Mouse (Mus musculus) regulatory T cell (primary cell): ENCODE data around the gene F2rl3.

Experiments
- in situ Hi-C: fragments of 300-600 bp; cut with MboI, MseI; formaldehyde crosslinking; loops from one replicate; pipeline ENCODE4 v1.15.1; 2025; ENCODE audit warnings: high pct_unique_total_duplicates

F2rl3 gene

DNA sequence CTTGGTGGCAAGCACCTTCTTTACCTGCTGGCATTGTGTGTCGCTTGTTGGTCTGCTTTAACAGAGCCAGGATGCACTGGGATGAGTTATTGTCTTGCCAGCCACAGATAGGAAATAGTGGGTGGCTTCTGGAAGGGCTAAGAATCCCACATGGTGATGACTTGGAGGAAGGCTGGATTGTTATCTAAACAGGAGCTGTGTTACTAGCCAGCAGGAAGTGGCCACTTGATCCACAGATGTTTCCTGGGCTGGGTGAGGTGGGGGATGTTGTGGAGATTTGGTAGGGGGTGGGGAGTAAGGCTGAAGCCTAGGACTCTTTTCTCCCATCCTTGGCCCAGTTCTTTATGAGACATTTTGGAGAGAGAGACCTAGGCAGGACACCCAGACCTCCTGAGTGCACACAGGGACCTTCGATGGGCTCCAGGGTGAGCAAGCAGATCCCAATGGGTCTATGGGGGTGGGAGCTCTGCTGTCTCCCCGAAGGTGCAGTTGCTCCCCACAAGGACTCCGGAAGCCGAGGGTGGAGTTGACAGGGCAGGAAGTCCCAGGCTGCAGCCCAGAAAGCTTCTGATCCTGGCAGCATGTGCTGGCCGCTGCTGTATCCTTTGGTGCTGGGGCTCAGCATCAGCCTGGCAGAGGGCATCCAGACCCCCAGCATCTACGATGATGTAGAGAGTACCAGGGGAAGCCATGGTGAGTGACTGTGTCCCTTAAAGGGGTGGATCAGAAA is at the start of gene F2rl3:
TSS of gene F2rl3 (plus strand) at position 559 of the 730 bp plus-strand sequence.
- in situ Hi-C loops: no loop called here

GRCm38 (mm10) chr8:72712569-72712968 is 49.1 kb upstream of the F2rl3 start:
- in situ Hi-C loops: no loop called here

DNA sequence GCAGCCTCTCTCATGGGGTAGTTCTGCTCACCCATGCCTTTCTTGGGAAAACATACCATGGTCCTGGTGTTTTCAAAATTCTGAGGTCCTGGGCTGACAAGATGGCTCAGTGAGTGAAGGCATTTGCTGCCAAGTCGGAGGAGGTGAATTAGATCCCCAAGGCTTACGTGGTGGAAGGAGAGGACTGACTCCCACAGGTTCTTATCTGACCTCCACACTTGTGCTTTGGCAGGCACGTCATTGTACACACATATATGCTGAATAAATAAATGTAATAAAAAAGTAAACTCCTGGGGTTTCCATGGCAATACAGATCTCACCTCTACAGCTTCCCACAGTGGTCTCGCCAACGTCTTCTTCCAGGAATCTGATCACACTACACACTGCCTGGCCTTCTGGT is 45.1 kb upstream of the F2rl3 start:
- in situ Hi-C loops: no loop called here

GRCm38 (mm10) chr8:72720541-72720940 is 41.1 kb upstream of the F2rl3 start:
- in situ Hi-C loops: loop anchor here (10.0 kb wide), 1 partner anchor 146 kb away; the partner anchor contains the start of genes Smim7 and Tmem38a

DNA sequence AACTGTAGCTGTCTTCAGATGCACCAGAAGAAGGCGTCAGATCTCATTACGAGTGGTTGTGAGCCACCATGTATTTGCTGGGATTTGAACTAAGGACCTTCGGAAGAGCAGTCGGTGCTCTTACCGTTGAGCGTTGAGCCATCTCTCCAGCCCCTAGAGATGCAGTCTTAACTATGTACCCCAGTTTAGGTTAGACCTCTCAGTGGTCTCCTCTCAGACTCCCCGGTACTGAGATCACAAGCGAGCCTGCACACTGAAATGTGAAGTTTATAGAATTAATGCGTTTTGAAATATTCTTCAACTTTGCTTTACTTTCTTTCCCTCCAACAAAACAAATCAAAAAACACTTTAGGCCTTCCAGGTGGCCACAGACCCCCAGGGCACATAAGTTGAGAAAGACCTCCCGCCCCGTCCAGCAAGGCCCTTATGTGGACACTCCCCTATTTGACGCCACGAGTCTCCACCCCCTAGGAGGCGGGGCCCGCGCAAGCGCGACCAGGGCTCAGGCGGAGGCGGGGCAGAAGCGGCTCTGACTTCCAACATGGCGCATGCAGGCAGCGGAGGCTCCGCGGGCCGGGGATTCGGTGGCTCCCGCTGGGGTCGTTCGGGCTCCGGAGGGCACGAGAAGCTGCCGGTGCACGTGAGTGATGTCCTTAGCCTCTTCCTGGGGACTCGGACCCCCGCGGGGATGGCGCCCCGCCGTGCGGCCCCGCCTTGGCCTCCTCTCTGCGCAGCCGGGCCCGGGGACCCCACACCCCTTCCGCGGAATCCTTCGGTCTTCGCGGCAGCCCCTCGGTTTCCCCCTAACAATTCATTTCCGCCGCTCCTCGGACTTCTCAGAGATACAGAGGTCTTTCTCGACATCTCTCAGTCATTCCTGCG is 38.7 kb upstream of the F2rl3 start, which contains the start of gene Sin3b:
TSS of gene Sin3b (plus strand) at position 517 of the 882 bp plus-strand sequence.
- in situ Hi-C loops: loop anchor here (10.0 kb wide), 1 partner anchor 148 kb away; the partner anchor contains the start of genes Smim7 and Tmem38a

- in situ Hi-C loops: loop anchor here (10.0 kb wide), 1 partner anchor 149 kb away; the partner anchor contains the start of genes Smim7 and Tmem38a
Observed at GRCm38 (mm10) chr8:72723651-72724001, 38.1 kb upstream of the F2rl3 start.

- in situ Hi-C loops: loop anchor here (10.0 kb wide), 1 partner anchor 154 kb away; the partner anchor contains the start of genes Smim7 and Tmem38a
Observed at GRCm38 (mm10) chr8:72728636-72729035, 33.0 kb upstream of the F2rl3 start.

DNA sequence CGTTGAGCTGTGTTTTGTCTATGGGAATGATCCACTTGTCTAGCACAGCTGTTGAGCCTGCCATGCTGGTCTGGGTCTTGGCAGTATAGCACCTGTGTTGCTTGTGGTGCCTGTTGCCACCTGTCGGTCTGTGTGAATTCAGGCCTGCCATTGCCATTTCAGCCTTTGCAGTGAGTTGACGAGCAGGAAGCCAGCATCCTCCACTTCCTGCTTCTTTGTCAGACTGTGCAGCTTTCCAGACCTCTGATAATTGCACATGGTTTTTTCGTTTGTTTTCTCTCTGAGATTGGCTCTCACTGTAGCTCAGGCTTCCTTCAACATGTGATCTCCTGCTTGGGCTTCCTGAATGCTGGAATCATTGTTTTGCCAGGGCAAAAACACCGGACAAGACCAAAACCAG is 26.7 kb upstream of the F2rl3 start:
- in situ Hi-C loops: no loop called here

DNA sequence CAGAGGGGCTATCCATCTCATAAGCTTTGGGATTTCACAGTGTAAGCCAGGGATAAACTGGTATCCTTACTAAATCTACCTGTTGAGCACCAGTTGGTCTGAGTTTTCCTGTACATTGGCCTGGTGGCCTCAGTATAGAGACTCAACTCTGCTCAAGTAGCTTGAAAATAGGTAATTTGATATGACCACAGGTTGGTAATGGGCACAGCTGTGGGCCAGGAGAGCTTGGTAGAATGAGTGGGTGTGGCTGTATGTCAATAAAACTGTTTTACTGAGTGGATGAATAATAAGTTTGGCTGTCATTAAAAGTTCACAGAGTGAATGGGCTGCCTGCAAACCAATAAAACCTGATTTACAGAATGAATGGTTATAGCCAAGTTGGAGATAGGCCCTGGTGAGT is 24.8 kb upstream of the F2rl3 start:
- in situ Hi-C loops: no loop called here

- in situ Hi-C loops: loop anchor here (5.0 to 10.0 kb wide), 2 partner anchors 64 to 161 kb away; no protein-coding TSS in a partner anchor
Observed at GRCm38 (mm10) chr8:72746061-72746460, 15.6 kb upstream of the F2rl3 start.

DNA sequence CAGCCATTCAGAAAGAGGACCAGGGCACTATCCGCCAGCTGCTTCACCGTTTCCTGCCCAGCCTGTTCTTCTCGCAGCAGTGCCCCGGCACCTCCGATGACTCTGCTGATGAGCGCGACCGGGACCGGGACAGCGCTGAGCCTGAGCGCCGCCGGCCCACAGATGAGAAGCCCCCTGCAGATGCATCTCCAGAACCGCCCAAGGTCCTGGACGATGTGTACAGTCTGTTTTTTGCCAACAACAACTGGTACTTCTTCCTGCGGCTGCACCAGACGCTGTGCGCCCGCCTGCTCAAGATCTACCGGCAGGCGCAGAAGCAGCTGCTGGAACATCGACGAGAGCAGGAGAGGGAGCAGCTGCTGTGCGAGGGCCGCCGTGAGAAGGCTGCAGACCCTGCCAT is 11.8 kb upstream of the F2rl3 start:
- in situ Hi-C loops: loop anchor here (5.0 to 10.0 kb wide), 2 partner anchors 68 to 165 kb away; no protein-coding TSS in a partner anchor

GRCm38 (mm10) chr8:72750266-72750665 is 11.4 kb upstream of the F2rl3 start:
- in situ Hi-C loops: no loop called here

DNA sequence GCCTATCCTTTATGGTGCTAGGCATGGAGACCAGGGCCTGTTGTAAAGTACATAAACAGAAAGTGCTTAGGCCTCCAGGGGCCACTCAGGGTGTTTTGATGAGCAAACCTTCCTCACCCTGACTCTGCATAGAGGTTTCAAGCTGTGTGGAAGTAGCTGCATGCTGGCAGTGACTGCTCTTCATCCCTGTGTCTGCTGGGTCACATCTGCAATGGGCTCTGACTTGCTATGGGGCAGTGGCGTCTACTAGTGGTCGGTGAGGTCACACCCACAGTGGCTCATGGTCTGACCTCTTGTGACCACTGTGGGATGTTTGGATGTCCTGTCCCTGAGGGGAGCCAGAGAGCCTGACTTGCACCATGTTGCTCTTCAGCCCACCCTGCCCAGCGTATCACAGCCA is 10.6 kb upstream of the F2rl3 start:
- in situ Hi-C loops: no loop called here

GRCm38 (mm10) chr8:72752289-72752688 is 9.4 kb upstream of the F2rl3 start:
- in situ Hi-C loops: no loop called here

DNA sequence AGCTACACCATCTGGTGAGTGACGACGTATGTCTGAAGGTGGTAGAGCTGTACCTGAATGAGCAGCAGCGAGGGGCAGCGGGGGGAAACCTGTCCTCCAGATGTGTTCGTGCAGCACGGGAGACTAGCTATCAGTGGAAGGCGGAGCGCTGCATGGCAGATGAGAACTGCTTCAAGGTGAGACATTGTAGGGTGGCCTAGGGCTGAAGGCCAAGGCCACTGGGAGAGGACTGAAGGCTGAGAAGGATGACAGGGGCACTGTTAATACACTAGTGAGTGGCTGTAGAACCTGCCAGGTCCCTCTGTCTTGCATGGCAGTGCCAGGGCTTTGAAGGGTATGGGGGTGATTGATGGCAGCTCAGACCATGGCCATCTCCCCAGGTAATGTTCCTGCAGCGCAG is 8.5 kb upstream of the F2rl3 start:
- in situ Hi-C loops: no loop called here

DNA sequence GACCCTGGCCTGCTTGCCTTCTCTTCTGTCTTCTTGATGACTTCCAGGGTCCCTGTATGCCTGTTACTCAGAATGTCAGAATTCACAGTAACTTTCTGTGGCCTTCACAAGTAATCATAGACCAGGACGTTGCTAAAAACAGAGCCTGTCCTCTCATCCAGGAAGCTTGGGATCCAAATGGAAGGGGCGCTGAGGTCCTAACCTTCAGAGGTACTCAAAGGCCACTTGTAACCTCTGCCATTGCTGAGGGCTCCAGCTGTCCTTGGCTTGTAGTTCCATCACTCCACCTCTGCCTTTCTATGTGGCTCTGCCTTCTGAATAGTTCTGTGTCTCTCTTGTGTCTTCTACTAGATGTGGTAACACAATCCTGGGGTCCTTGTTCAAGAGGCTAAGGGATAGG is 7.9 kb upstream of the F2rl3 start:
- in situ Hi-C loops: no loop called here

DNA sequence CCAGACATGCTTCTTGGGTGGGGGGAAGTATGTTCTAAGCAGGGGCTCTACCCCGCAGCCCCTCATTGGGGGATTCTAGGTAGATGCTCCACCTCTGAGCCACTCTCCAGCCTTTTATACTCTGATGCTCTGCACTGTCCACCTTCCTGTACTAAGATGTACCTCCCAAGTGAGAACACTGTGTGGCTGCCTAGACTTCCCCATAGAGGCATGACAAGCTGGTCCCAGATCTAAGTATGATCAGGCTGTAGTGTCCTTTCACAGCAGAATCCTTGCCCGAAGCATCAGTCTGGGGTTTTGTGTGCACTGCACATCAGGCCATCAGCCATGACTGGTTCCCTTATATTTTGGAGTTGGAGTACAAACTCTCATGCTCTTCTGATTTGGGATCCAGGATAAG is 5.6 kb upstream of the F2rl3 start:
- in situ Hi-C loops: no loop called here

DNA sequence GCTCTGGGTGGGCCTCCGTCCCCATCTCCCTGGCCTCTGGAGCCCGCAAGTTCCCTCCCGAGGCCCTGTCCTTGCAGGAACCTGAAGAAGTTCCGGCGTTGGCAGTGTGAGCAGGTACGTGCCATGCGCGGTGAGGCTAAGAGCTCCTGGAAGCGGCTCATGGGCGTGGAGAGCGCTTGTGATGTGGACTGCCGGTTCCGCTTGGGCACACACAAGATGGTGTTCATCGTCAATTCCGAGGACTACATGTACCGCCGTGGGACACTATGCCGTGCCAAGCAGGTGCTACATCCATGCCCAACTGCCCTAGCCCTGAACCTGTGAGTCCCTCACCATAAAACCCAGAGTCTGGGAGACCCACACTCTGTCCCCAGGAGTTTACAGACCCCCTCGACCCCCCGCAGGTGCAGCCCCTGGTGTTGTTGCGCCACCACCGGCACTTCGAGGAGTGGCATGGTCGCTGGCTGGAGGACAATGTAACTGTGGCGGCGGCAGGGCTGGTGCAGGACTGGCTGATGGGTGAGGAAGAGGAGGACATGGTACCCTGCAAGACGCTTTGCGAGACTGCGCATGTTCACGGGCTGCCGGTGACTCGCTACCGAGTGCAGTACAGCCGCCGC is 4.8 kb upstream of the F2rl3 start:
- in situ Hi-C loops: no loop called here

GRCm38 (mm10) chr8:72757426-72758195 is 4.1 kb upstream of the F2rl3 start:
- in situ Hi-C loops: no loop called here

GRCm38 (mm10) chr8:72758310-72758709 is 3.4 kb upstream of the F2rl3 start:
- in situ Hi-C loops: no loop called here

DNA sequence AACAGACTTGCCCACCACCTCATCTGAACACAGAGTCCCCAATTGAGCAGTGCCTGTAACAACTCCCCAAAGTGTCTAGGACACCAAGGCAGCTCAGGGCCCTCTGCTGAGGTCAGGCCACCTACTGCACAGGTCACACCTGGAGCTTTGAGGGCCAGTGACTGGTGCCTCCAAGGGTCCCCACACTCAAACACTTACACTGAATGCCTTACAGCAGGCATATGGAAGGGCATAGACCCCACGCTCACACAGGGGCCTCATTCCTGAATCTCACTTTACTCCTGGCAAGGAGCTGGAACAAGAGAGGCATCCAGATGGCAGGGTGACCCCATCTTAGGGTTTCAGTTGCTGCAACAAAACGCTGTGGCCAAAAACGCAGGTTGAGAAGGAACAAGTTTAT is 1.5 kb upstream of the F2rl3 start:
- in situ Hi-C loops: no loop called here
